Comparison of ENCODE assay signal across 12 mouse cellular contexts in genomic region chr19:40383931-40384330, GRCm38 (mm10).
DNase-seq lines count a peak whose midpoint lies in the region; ATAC-seq and TF ChIP-seq lines count a peak whose summit lies in the region.
"Had no signal": no experiment of that assay in that cellular context is flagged by ENCODE, and none has a peak within 500 bp of the region (broad histone marks: within the 10 kb centered on the region; RNA-seq: fewer than 3 reads in every experiment).

No protein-coding gene starts in this region.

- no peak overlapping the region for H3K4me2 ChIP-seq in intestine, postnatal 0 days (replicated peaks; ENCODE audit: low read depth)
- no peak overlapping the region for H3K4me2 ChIP-seq in intestine, embryonic 15.5 days (replicated peaks)
- no peak overlapping the region for H3K4me2 ChIP-seq in neural tube, embryonic 13.5 days

- no peak overlapping the region for H3K4me3 ChIP-seq in intestine, postnatal 0 days (ENCODE audit: low read depth, low read length)
- H3K4me3 ChIP-seq in intestine, embryonic 15.5 days (replicated peaks), result no peak overlapping the region
- H3K4me3 ChIP-seq in neural tube, embryonic 13.5 days, result no peak overlapping the region
- H3K4me3 ChIP-seq: erythroblast, embryonic 14.5 days; limb, embryonic 10.5 days had no signal

- no peak overlapping the region for H3K9ac ChIP-seq in intestine, postnatal 0 days (ENCODE audit: low read depth, low read length)
- H3K9ac ChIP-seq in intestine, embryonic 15.5 days, result no peak overlapping the region
- H3K9ac ChIP-seq in neural tube, embryonic 13.5 days, result no peak overlapping the region

- H3K27ac ChIP-seq in intestine, postnatal 0 days (ENCODE audit: low read depth, low read length), result no peak overlapping the region
- H3K27ac ChIP-seq in intestine, embryonic 15.5 days, result no peak overlapping the region
- H3K27ac ChIP-seq in neural tube, embryonic 13.5 days (replicated peaks), result 0 out of 2 replicates have a peak overlapping the region, but pooled peaks have one; percentile 28
- H3K27ac ChIP-seq: limb, embryonic 10.5 days had no signal

- H3K27me3 ChIP-seq in intestine, postnatal 0 days (replicated peaks; ENCODE audit: control insufficient read depth, insufficient read depth, low read length), result no peaks in the 10 kb centered on the region
- H3K27me3 ChIP-seq in intestine, embryonic 15.5 days (replicated peaks), result no peaks in the 10 kb centered on the region
- no peaks in the 10 kb centered on the region for H3K27me3 ChIP-seq in neural tube, embryonic 13.5 days

- intact Hi-C loops in left cerebral cortex, postnatal 36 days (cut with DNase I), result loop anchor here (5.0 kb wide), 1 partner anchor 37 kb away; no protein-coding TSS in a partner anchor

- no peaks in the 10 kb centered on the region for H3K4me1 ChIP-seq in intestine, postnatal 0 days (replicated peaks; ENCODE audit: control insufficient read depth, insufficient read depth, low read length)
- H3K4me1 ChIP-seq in intestine, embryonic 15.5 days (replicated peaks), result no peaks in the 10 kb centered on the region
- peaks cover 13% of the 10 kb centered on the region for H3K4me1 ChIP-seq in neural tube, embryonic 13.5 days (replicated peaks)
- H3K4me1 ChIP-seq: limb, embryonic 10.5 days had no signal

- H3K36me3 ChIP-seq in intestine, postnatal 0 days (ENCODE audit: control insufficient read depth, insufficient read depth), result peaks cover 5% of the 10 kb centered on the region; the same call in 1 of the 2 replicates
- no peaks in the 10 kb centered on the region for H3K36me3 ChIP-seq in intestine, embryonic 15.5 days
- H3K36me3 ChIP-seq in neural tube, embryonic 13.5 days, result peaks cover 29% of the 10 kb centered on the region
- H3K36me3 ChIP-seq: limb, embryonic 10.5 days had no signal

- ATAC-seq in intestine, postnatal 0 days, result no peak
- no peak for ATAC-seq in intestine, embryonic 15.5 days
- ATAC-seq in neural tube, embryonic 13.5 days (ENCODE audit: low read depth), result no peak

- H3K9me3 ChIP-seq in intestine, postnatal 0 days (ENCODE audit: control insufficient read depth), result no peaks in the 10 kb centered on the region
- H3K9me3 ChIP-seq in intestine, embryonic 15.5 days, result no peaks in the 10 kb centered on the region
- no peaks in the 10 kb centered on the region for H3K9me3 ChIP-seq in neural tube, embryonic 13.5 days
- H3K9me3 ChIP-seq: limb, embryonic 10.5 days had no signal

- peak; percentile 69 for TF ChIP-seq CTCF in intestine, postnatal 0 days (IDR thresholded peaks at IDR 0.05; ENCODE audit: low read depth)

- DNase-seq in cerebellum, postnatal 10 days, result peak; percentile 40 to 45
- no peak for DNase-seq in cerebellum, adult 11 months
- DNase-seq in neural tube, embryonic 10.5 days (ENCODE audit: extremely low spot score, low spot score), result no peak
- DNase-seq in urinary bladder, postnatal 4 days (ENCODE audit: low spot score in 2 of 2), result no peak
- no peak for DNase-seq in left cerebral cortex, postnatal 36 days (ENCODE audit: low spot score in 2 of 2)
- DNase-seq: adrenal gland, adult 8-10 months; gastrocnemius, postnatal 36 days had no signal

- WGBS in intestine, postnatal 0 days, result 41% methylated on average over 5 of the region's 5 CpGs
- WGBS in intestine, embryonic 15.5 days, result 47% methylated on average over 5 of the region's 5 CpGs
- WGBS in neural tube, embryonic 13.5 days, result 47% methylated on average over 5 of the region's 5 CpGs

Comparison
In these comparisons a context has a peak if more than half of its experiments do, and no peak if none do; other contexts are left out.
1. DNase-seq: peak in cerebellum, postnatal 10 days (2 of 2); none in cerebellum, adult 11 months (single experiment), neural tube, embryonic 10.5 days (single experiment), urinary bladder, postnatal 4 days (0 of 2) and left cerebral cortex, postnatal 36 days (0 of 2).